Mouse (Mus musculus): Measurements from ENCODE around the gene Hsp90b1. TPM values are rescaled to one million over a fixed set of nuclear protein-coding genes. Genes with fewer than 3 reads are reported as not detected.
A peak's percentile ranks its signal among the peaks of the same experiment; 100 is the strongest.

Hsp90b1 gene
- polyA plus RNA-seq (2015; fragmentation: Nextera tagmentation; extraction: Ambion mirVana) = 733 and 775 TPM in 2 replicates

DNA sequence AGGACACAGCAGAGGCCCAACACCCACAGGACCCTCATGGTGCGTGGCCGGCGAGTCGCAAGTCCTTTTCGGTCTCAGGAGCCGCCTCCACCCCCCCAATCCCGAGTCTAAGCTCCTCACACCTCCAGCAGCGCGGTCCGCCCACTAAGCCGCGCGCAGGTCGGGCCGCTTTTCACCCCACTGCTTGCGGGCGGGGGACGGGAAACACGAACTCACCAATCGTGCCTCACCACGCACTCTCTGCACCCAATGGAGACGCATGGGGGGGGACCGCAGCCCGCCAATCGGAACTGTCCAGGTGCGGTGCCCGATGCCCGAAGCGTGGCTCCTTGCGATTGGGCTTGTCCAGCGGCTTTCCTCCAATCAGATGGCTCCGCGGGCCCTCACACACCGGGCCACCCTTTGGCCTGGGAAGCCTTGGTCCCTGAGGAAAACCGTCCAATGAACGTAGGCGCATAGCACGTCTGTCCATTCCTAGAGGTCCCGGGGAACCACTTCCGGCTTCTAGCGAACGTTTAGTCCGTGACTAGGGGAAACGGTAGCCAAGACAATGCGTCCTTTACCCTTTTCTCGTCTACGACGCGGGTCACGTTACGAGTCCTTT is at the start of gene Hsp90b1, which contains the start of gene Ttc41:
Hsp90b1 (minus strand) TSS at position 192 of the 604 bp plus-strand sequence.
Ttc41 (plus strand) TSS at position 494 of the 604 bp plus-strand sequence.
- ATAC-seq (replicated peaks; ENCODE audit: low FRiP score) = peak; percentile 98
- peak within 1 kb of the TSS; percentile 80 for H3K4me3 ChIP-seq (replicated peaks)
- H3K27ac ChIP-seq = peak within 1 kb of the TSS; percentile 98
- no peaks in the 10 kb centered on the region for H3K27me3 ChIP-seq
- H3K4me2 ChIP-seq = peak within 1 kb of the TSS; percentile 78
- H3K9ac ChIP-seq = peak within 1 kb of the TSS; percentile 80
- peaks cover 34% of the 10 kb centered on the region for H3K36me3 ChIP-seq
- under 1% methylated on average over 51 of the region's 51 CpGs for WGBS
- no peaks in the 10 kb centered on the region for H3K9me3 ChIP-seq (replicated peaks)
- peaks cover 46% of the 10 kb centered on the region for H3K4me1 ChIP-seq

- H3K27ac ChIP-seq = no peak overlapping the region
- WGBS = 84% methylated on average over 7 of the region's 7 CpGs
- no peaks in the 10 kb centered on the region for H3K9me3 ChIP-seq (replicated peaks)
- ATAC-seq (replicated peaks; ENCODE audit: low FRiP score) = no peak
- no peak overlapping the region for H3K4me3 ChIP-seq (replicated peaks)
- H3K4me2 ChIP-seq = no peak overlapping the region
- H3K27me3 ChIP-seq = no peaks in the 10 kb centered on the region
- H3K9ac ChIP-seq = no peak overlapping the region
- no peaks in the 10 kb centered on the region for H3K36me3 ChIP-seq
- 0 out of 2 replicates have a peak, but pooled peaks cover 3% of the 10 kb centered on the region for H3K4me1 ChIP-seq
These were observed 39.0 kb upstream of the Hsp90b1 start for GRCm38 (mm10) chr10:86744306-86744705.

DNA sequence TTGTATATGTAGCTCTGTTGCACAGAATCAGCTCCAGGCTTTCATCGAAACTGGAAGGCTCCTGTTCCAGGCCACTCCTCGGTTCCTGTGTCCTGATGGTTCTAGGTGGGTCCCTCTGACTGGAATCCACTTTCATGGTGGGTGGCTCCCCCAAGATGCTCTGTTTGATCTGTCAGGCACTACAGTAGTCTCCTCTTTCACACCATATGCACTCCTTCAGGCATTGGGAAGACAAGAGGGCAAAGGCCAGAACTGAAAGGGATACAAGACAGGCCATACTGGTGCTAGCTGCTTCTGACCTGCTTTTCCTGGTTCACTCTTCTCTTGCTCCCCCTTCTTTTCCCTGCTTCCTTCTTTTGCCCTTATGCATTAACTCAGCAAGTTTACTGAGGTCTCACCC is 37.6 kb upstream of the Hsp90b1 start:
- no peak overlapping the region for H3K4me3 ChIP-seq (replicated peaks)
- no peaks in the 10 kb centered on the region for H3K9me3 ChIP-seq (replicated peaks)
- no peak overlapping the region for H3K27ac ChIP-seq
- no peak overlapping the region for H3K9ac ChIP-seq
- H3K4me2 ChIP-seq = no peak overlapping the region
- no peaks in the 10 kb centered on the region for H3K36me3 ChIP-seq
- WGBS = 68% methylated on average over 2 of the region's 2 CpGs
- 0 out of 2 replicates have a peak, but pooled peaks cover 3% of the 10 kb centered on the region for H3K4me1 ChIP-seq
- no peaks in the 10 kb centered on the region for H3K27me3 ChIP-seq
- peak; percentile 54; the same call in 1 of the 2 replicates for ATAC-seq (replicated peaks; ENCODE audit: low FRiP score)

- H3K9me3 ChIP-seq (replicated peaks) = no peaks in the 10 kb centered on the region
- ATAC-seq (replicated peaks; ENCODE audit: low FRiP score) = no peak
- 81% methylated on average over 4 of the region's 4 CpGs for WGBS
- H3K27me3 ChIP-seq = no peaks in the 10 kb centered on the region
- H3K4me1 ChIP-seq = no peaks in the 10 kb centered on the region
- H3K4me3 ChIP-seq (replicated peaks) = no peak overlapping the region
- no peak overlapping the region for H3K4me2 ChIP-seq
- H3K27ac ChIP-seq = no peak overlapping the region
- no peaks in the 10 kb centered on the region for H3K36me3 ChIP-seq
- no peak overlapping the region for H3K9ac ChIP-seq
These were observed 29.7 kb upstream of the Hsp90b1 start for GRCm38 (mm10) chr10:86735036-86735435.

- Histone ChIP-seq H3K36me3 (no peaks in the 10 kb centered on the region), H3K27me3 (no peaks in the 10 kb centered on the region), H3K27ac (no peak overlapping the region), H3K9ac (no peak overlapping the region), H3K9me3 (replicated peaks) (no peaks in the 10 kb centered on the region), H3K4me1 (peaks cover 14% of the 10 kb centered on the region), H3K4me3 (replicated peaks) (no peak overlapping the region), H3K4me2 (peak overlapping the region; percentile 74; the same call in 1 of the 2 replicates)
- 58% methylated on average over 2 of the region's 2 CpGs for WGBS
- no peak for ATAC-seq (replicated peaks; ENCODE audit: low FRiP score)
These were observed 26.2 kb upstream of the Hsp90b1 start for GRCm38 (mm10) chr10:86731500-86731863.

- ATAC-seq (replicated peaks; ENCODE audit: low FRiP score) = peak; percentile 23; the same call in 1 of the 2 replicates
- Histone ChIP-seq H3K27ac (no peak overlapping the region), H3K9ac (peak overlapping the region; percentile 50), H3K36me3 (no peaks in the 10 kb centered on the region), H3K27me3 (no peaks in the 10 kb centered on the region), H3K9me3 (replicated peaks) (no peaks in the 10 kb centered on the region), H3K4me1 (peaks cover 14% of the 10 kb centered on the region), H3K4me2 (peak overlapping the region; percentile 74), H3K4me3 (replicated peaks) (peak overlapping the region; percentile 48)
- WGBS = 8% methylated on average over 22 of the region's 22 CpGs
These were observed 25.7 kb upstream of the Hsp90b1 start for GRCm38 (mm10) chr10:86730823-86731499.

DNA sequence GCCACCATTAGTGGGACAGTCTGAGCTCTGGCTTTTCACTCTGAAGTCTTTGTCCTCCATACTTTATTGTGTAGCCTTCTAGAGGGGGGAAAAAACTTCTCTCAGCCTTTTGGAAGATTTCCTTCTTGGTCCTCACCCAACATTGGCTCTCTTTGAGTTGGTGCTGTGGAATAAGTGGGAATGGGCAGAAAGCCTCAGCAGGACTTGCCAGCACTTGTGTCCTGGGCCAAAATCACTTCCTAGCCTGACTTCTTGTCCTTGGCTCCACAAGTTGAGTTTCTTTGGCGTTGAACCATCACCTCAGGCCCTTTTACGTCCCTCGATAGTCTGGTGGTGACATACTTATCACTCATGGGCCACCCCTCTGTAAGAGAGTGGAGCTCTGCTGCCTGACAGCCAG is 22.9 kb upstream of the Hsp90b1 start:
- ATAC-seq (replicated peaks; ENCODE audit: low FRiP score) = no peak
- WGBS = 87% methylated on average over 3 of the region's 3 CpGs
- Histone ChIP-seq H3K4me1 (peaks cover 14% of the 10 kb centered on the region), H3K4me2 (peak overlapping the region; percentile 71; the same call in 1 of the 2 replicates), H3K9ac (no peak overlapping the region), H3K27me3 (no peaks in the 10 kb centered on the region), H3K4me3 (replicated peaks) (no peak overlapping the region), H3K36me3 (no peaks in the 10 kb centered on the region), H3K9me3 (replicated peaks) (no peaks in the 10 kb centered on the region), H3K27ac (peak overlapping the region; percentile 4; the same call in 1 of the 2 replicates)

- no peak overlapping the region for H3K9ac ChIP-seq
- WGBS = under 1% methylated on average over 12 of the region's 12 CpGs
- H3K4me1 ChIP-seq = peaks cover 14% of the 10 kb centered on the region
- H3K36me3 ChIP-seq = no peaks in the 10 kb centered on the region
- H3K4me2 ChIP-seq = peak overlapping the region; percentile 71
- no peaks in the 10 kb centered on the region for H3K9me3 ChIP-seq (replicated peaks)
- no peaks in the 10 kb centered on the region for H3K27me3 ChIP-seq
- peak overlapping the region; percentile 36 for H3K4me3 ChIP-seq (replicated peaks)
- H3K27ac ChIP-seq = peak overlapping the region; percentile 28; the same call in 1 of the 2 replicates
- ATAC-seq (replicated peaks; ENCODE audit: low FRiP score) = peak; percentile 82
These were observed 22.3 kb upstream of the Hsp90b1 start for GRCm38 (mm10) chr10:86727548-86727980.

DNA sequence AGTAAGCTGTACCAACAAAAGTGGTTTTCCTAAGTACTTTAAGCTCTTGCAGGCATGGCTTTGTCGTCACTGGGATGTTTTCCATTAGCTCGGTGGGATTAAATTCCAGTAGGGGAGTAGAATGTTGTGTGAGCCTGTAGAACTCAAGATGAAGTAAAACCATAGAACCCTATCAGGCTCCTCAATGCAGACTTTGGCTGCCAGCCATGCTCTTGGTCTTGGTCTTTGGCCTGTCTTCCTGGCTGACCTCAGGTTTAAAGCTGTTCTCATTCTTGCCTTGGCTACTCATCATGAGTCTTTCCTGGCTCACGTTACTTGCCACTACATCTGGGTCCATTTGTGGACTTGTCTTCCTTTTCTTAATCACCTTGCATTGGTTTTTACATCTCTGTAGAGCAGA is 6.8 kb upstream of the Hsp90b1 start:
- WGBS = 75% methylated on average over 3 of the region's 3 CpGs

GRCm38 (mm10) chr10:86707134-86707533 is 1.8 kb upstream of the Hsp90b1 start:
- Histone ChIP-seq H3K27ac (peak overlapping the region; percentile 98; the same call in 1 of the 2 replicates), H3K4me1 (peaks cover 30% of the 10 kb centered on the region), H3K4me2 (no peak overlapping the region; the same call in 1 of the 2 replicates), H3K36me3 (peaks cover 18% of the 10 kb centered on the region), H3K27me3 (no peaks in the 10 kb centered on the region), H3K9ac (no peak overlapping the region), H3K9me3 (replicated peaks) (no peaks in the 10 kb centered on the region), H3K4me3 (replicated peaks) (no peak overlapping the region)
- ATAC-seq (replicated peaks; ENCODE audit: low FRiP score) = no peak
- WGBS = 93% methylated on average over 3 of the region's 3 CpGs

More for the DNA sequence above, 6.8 kb upstream of the Hsp90b1 start:
- H3K4me1 ChIP-seq = peaks cover 2% of the 10 kb centered on the region; the same call in 1 of the 2 replicates
- no peaks in the 10 kb centered on the region for H3K9me3 ChIP-seq (replicated peaks)
- ATAC-seq (replicated peaks; ENCODE audit: low FRiP score) = no peak
- no peaks in the 10 kb centered on the region for H3K36me3 ChIP-seq
- H3K27ac ChIP-seq = no peak overlapping the region
- H3K27me3 ChIP-seq = no peaks in the 10 kb centered on the region
- no peak overlapping the region for H3K4me2 ChIP-seq
- no peak overlapping the region for H3K9ac ChIP-seq
- no peak overlapping the region for H3K4me3 ChIP-seq (replicated peaks)

DNA sequence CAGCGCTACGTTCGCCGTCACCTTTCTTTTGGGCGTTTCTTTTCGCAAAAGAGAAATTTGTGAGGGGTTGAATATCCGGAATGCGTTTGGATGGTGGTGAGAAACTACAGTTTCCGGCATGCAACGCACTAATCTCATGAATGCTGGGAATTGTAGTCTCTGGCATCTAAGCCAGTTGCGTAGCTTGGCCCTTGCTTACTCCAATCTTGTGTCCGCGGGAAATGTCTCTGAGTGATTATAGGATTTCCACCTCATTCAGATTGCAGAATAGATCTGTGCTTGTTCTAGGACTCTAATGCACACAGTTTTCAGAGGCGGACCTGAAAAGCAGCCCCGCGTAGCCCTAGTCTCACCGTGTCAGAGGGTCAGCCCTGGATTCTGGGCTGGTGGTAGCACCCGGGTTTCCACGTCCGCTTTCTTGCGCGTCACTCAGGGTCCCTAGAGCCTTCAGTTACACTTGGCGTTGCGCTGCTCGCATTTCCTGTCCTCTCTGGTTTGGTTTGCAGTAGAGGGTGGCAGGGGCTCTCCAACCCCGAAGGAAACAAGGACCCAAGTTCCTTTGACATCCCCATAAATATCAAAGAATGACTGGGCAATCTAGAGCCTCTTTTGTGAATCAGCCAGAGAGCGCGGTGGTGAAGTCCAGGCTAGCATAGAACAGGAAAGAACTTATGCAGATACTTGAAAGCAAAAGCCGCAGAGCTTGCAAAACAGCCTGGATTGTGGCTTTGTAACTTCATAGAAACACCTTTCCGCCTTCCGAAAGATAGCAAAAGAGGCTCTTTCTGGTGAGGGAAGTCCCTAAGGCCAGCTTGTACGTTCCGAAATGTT is 828 bp upstream of the Hsp90b1 start:
- peak overlapping the region; percentile 78 for H3K4me2 ChIP-seq
- 4% methylated on average over 33 of the region's 33 CpGs for WGBS
- H3K36me3 ChIP-seq = peaks cover 27% of the 10 kb centered on the region

More for the DNA sequence above, 828 bp upstream of the Hsp90b1 start:
- Histone ChIP-seq H3K9ac (peak overlapping the region; percentile 66), H3K4me3 (replicated peaks) (peak overlapping the region; percentile 80), H3K9me3 (replicated peaks) (no peaks in the 10 kb centered on the region), H3K27me3 (no peaks in the 10 kb centered on the region), H3K4me1 (peaks cover 38% of the 10 kb centered on the region), H3K27ac (peak overlapping the region; percentile 98)
- ATAC-seq (replicated peaks; ENCODE audit: low FRiP score) = peak; percentile 90
